Mouse (Mus musculus) E14TG2a.4 (cell line): ENCODE data around the gene Rerg.

Experiments
- CTCF ChIP-seq: conservative IDR thresholded peaks from 2 replicates; pipeline ENCODE4 v1.5.1; 2014; ENCODE audit warnings: low read length
- POU5F1 ChIP-seq: IDR thresholded peaks from 2 replicates; pipeline ENCODE4 v1.6.1; 2014; ENCODE audit warnings: low read length, borderline replicate concordance

GRCm38 (mm10) chr6:137126861-137127260, 43.4 kb downstream of the Rerg start:
- TF ChIP-seq CTCF: no peak
- TF ChIP-seq POU5F1: no peak
